Mouse (Mus musculus) stomach, postnatal 0 days (tissue): ENCODE measurements around the gene Pgls.

ENCODE experiments used
- CTCF ChIP-seq: IDR thresholded peaks from 2 replicates; pipeline ENCODE4 v1.5.1; 2016; ENCODE audit warnings: antibody characterized with exemption, low read depth, mild to moderate bottlenecking, moderate library complexity
- EP300 ChIP-seq: optimal IDR thresholded peaks from 2 replicates; pipeline ENCODE3; 2016; ENCODE audit warnings: antibody characterized with exemption

DNA sequence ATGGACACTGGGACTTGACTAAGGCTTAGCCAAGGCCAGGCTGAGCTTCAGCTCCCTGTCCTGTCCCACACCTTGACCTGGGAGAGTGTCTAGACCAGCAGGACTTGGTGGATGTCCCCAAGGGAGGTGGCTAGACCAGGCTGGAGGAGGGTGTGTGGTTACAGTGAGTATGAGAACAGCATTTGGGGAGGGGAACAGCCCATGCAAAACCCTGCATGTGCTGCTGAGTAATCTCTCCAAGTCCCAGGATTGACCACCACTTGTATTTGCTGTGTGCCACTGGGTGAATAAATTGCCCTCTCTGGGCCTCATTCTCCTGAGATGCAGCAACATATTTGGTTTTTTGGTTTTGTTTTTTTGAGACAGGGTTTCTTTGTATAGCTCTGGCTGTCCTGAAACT, 6.4 kb downstream of the Pgls start:
- no peak for TF ChIP-seq CTCF
- TF ChIP-seq EP300, result no peak
